Mouse (Mus musculus) ovary, adult 18-20 months (tissue): ENCODE results near the gene Manf.

Experiments used
- DNase-seq: peaks from one replicate; pipeline ENCODE4 v3.0.0; 2022; ENCODE audit warnings: low spot score, mixed read lengths

Gene Manf

GRCm38 (mm10) chr9:106884996-106885900 lies 6.5 kb downstream of the Manf start:
- DNase-seq, result no peak

- no peak for DNase-seq
These were observed 7.5 kb downstream of the Manf start for GRCm38 (mm10) chr9:106884306-106884705.

GRCm38 (mm10) chr9:106883085-106883484 lies 8.7 kb downstream of the Manf start:
- no peak for DNase-seq

- no peak for DNase-seq
These were observed 9.6 kb downstream of the Manf start for GRCm38 (mm10) chr9:106882176-106882575.

GRCm38 (mm10) chr9:106881071-106881755 lies 10.6 kb downstream of the Manf start:
- DNase-seq, result no peak

- no peak for DNase-seq
These were observed 12.3 kb downstream of the Manf start for GRCm38 (mm10) chr9:106879471-106879870.

- DNase-seq, result no peak
These were observed 15.1 kb downstream of the Manf start for GRCm38 (mm10) chr9:106876666-106877065.

- DNase-seq, result no peak
These were observed 17.6 kb downstream of the Manf start for GRCm38 (mm10) chr9:106874216-106874615.

- no peak for DNase-seq
These were observed 33.7 kb downstream of the Manf start for GRCm38 (mm10) chr9:106858036-106858435.

- no peak for DNase-seq
These were observed 35.1 kb downstream of the Manf start for GRCm38 (mm10) chr9:106856664-106857063.

- no peak for DNase-seq
These were observed 49.0 kb downstream of the Manf start for GRCm38 (mm10) chr9:106842800-106843199.

- DNase-seq, result no peak
These were observed 51.2 kb downstream of the Manf start for GRCm38 (mm10) chr9:106840569-106840968.

GRCm38 (mm10) chr9:106822381-106823104 lies 69.2 kb downstream of the Manf start:
- peak; percentile 87 for DNase-seq

GRCm38 (mm10) chr9:106821618-106822380 lies 70.0 kb downstream of the Manf start, which contains the start of gene Dcaf1:
Dcaf1 (plus strand) TSS chr9:106821874.
- DNase-seq, result peak; percentile 92

GRCm38 (mm10) chr9:106821050-106821617 lies 70.6 kb downstream of the Manf start:
- DNase-seq, result no peak

- DNase-seq, result no peak
These were observed 72.6 kb downstream of the Manf start for GRCm38 (mm10) chr9:106819201-106819600.

- DNase-seq, result no peak
These were observed 73.6 kb downstream of the Manf start for GRCm38 (mm10) chr9:106818191-106818590.

GRCm38 (mm10) chr9:106806503-106806902 lies 85.3 kb downstream of the Manf start:
- DNase-seq, result no peak

- no peak for DNase-seq
These were observed 100.9 kb downstream of the Manf start for GRCm38 (mm10) chr9:106790831-106791230.

- DNase-seq, result no peak
These were observed 102.4 kb downstream of the Manf start for GRCm38 (mm10) chr9:106789363-106789762.

- peak; percentile 67 for DNase-seq
These were observed 102.9 kb downstream of the Manf start, which contains the start of gene Rad54l2 for GRCm38 (mm10) chr9:106788812-106789321. Rad54l2 (minus strand) TSS chr9:106789194.
